Mouse (Mus musculus): ENCODE measurements around the gene Zfp597. TPM values are rescaled to one million over a fixed set of nuclear protein-coding genes. Genes with fewer than 3 reads are reported as not detected.
"Not testable (repeated sequence)": the region's sequence is repeated elsewhere in the genome, so short reads cannot be mapped to it uniquely, and the experiment has no call there.

Zfp597 gene
- total and polyA plus RNA-seq, 2 experiments, result 1.6 to 8.5 TPM

DNA sequence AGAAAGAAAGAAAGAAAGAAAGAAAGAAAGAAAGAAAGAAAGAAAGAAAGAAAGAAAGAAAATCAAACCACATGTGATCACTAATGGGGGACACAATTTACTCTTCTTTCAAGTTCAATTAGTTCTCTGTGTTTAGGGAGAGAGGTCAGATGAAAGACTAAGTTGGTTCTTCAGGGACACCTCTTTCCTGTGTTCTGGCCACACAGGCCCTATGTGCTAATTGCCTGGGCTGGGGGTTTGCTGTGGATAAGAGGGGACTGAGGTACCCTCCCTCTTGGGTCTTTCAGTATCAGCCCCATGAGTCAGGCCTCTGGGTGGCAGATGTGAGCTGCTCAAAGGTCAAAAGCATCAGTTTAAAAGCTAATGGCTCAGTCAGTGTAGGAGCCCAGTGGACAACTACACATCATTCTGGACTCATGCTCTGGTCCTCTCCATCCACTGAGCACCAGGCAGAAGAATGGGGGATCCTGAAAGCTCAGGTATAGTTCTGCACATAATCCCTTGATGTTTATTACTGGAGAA, 53.7 kb downstream of the Zfp597 start, which contains the start of gene Olfr15:
Gene Olfr15, plus strand, starts transcription at position 291 of the 522 bp plus-strand sequence.
- no peak for TF ChIP-seq POLR2A (IDR thresholded peaks at IDR 0.05; ENCODE audit: extremely low read depth, insufficient read depth, low read length)
- peak; percentile 31; the same call in 1 of the 2 replicates for TF ChIP-seq CTCF (IDR thresholded peaks at IDR 0.05; ENCODE audit: low read depth, low read length)
- Histone ChIP-seq H3K4me1 (ENCODE audit: control insufficient read depth, insufficient read depth, low read length) (no peaks in the 10 kb centered on the region), H3K27ac (replicated peaks; ENCODE audit: insufficient read depth, low read depth, low read length) (no peak within 1 kb of the TSS), H3K27me3 (ENCODE audit: control insufficient read depth, insufficient read depth, low read length) (no peaks in the 10 kb centered on the region), H3K79me2 (ENCODE audit: control insufficient read depth, insufficient read depth, low read length) (no peaks in the 10 kb centered on the region), H3K4me3 (ENCODE audit: insufficient read depth, low read depth, low read length) (no peak within 1 kb of the TSS), H3K9ac (ENCODE audit: low read depth, low read length) (no peak within 1 kb of the TSS), H3K36me3 (ENCODE audit: control insufficient read depth, insufficient read depth, low read length) (no peaks in the 10 kb centered on the region)
- DNase-seq (ENCODE audit: extremely low read depth, low read depth, low spot score), result no peak

DNA sequence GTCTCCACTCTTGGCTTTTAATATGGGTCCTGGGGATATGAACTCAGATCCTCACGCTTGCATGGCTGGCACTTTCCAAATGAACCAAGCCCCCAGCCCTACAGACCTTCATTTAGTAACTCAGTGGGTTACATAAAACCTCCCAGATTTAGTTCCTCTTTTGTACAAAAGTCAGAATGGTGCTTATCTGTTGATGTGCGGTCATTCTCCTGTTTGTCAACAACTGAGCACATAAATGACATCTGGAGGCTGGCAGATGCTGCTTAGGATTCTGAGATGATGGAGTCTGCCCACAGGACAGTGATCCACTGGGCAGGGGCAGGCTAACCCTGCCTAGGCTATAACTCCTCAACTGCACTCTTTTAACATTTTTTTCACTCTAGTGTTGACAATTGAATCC, 54.6 kb downstream of the Zfp597 start:
- WGBS, result 87% methylated on average over 2 of the region's 2 CpGs
- no peak for TF ChIP-seq CTCF (IDR thresholded peaks at IDR 0.05; ENCODE audit: low read depth, low read length)
- TF ChIP-seq POLR2A (IDR thresholded peaks at IDR 0.05; ENCODE audit: extremely low read depth, insufficient read depth, low read length), result no peak
- Histone ChIP-seq H3K27me3 (ENCODE audit: control insufficient read depth, insufficient read depth, low read length) (no peaks in the 10 kb centered on the region), H3K79me2 (ENCODE audit: control insufficient read depth, insufficient read depth, low read length) (no peaks in the 10 kb centered on the region), H3K36me3 (ENCODE audit: control insufficient read depth, insufficient read depth, low read length) (no peaks in the 10 kb centered on the region), H3K9ac (ENCODE audit: low read depth, low read length) (no peak overlapping the region), H3K4me3 (ENCODE audit: insufficient read depth, low read depth, low read length) (no peak overlapping the region), H3K4me1 (ENCODE audit: control insufficient read depth, insufficient read depth, low read length) (no peaks in the 10 kb centered on the region), H3K27ac (replicated peaks; ENCODE audit: insufficient read depth, low read depth, low read length) (no peak overlapping the region)
- no peak for DNase-seq (ENCODE audit: extremely low read depth, low read depth, low spot score)

DNA sequence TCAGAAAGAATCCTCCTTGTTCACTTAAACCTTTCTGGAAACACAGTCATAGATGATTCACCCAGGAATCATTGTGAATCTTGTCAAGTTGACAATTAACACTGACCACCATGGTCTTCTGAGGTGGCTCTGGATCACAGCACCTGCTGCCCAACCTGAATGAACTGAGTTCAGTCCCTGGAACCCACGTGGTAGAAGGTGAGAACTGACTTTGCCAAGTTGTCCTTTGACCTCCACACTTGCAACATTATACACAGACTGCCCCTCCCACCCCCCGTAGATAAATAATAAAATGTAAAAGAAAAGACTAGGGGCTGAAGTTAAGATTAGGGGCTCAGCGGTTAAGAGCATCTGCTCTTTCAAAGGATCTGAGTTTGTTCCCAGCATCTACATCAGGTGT, 56.3 kb downstream of the Zfp597 start:
- Histone ChIP-seq H3K27me3 (ENCODE audit: control insufficient read depth, insufficient read depth, low read length) (no peaks in the 10 kb centered on the region), H3K79me2 (ENCODE audit: control insufficient read depth, insufficient read depth, low read length) (no peaks in the 10 kb centered on the region), H3K4me3 (ENCODE audit: insufficient read depth, low read depth, low read length) (no peak overlapping the region), H3K9ac (ENCODE audit: low read depth, low read length) (no peak overlapping the region), H3K36me3 (ENCODE audit: control insufficient read depth, insufficient read depth, low read length) (no peaks in the 10 kb centered on the region), H3K27ac (replicated peaks; ENCODE audit: insufficient read depth, low read depth, low read length) (no peak overlapping the region), H3K4me1 (ENCODE audit: control insufficient read depth, insufficient read depth, low read length) (no peaks in the 10 kb centered on the region)
- peak; percentile 59 for DNase-seq (ENCODE audit: extremely low read depth, low read depth, low spot score)
- WGBS, result 27% methylated on average over 3 of the region's 3 CpGs
- TF ChIP-seq POLR2A (IDR thresholded peaks at IDR 0.05; ENCODE audit: extremely low read depth, insufficient read depth, low read length), result no peak
- TF ChIP-seq CTCF (IDR thresholded peaks at IDR 0.05; ENCODE audit: low read depth, low read length), result no peak

DNA sequence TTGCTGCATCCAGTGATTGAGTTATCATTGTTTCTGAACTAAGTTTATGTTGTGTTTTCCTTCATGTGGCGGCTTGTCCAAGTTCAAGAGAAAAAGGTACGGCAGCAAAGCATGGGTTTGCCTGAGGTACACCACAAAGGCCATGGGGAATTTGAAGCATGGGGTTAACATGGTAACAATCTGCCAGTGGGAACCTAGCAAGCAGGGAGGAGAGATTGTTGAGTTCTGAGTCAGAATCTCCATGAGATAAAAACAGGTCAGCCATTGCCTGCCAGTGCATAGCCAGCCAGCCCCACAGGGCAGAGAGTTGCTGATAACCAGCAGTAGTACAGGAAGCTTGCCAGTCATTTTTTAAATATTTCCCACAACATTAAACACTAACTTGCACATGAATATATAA, 64.2 kb downstream of the Zfp597 start:
- TF ChIP-seq POLR2A (IDR thresholded peaks at IDR 0.05; ENCODE audit: extremely low read depth, insufficient read depth, low read length) (no peak), CTCF (IDR thresholded peaks at IDR 0.05; ENCODE audit: low read depth, low read length) (no peak)
- H3K4me3 ChIP-seq (ENCODE audit: insufficient read depth, low read depth, low read length), result no peak overlapping the region
- WGBS, result 95% methylated on average over 2 of the region's 2 CpGs

DNA sequence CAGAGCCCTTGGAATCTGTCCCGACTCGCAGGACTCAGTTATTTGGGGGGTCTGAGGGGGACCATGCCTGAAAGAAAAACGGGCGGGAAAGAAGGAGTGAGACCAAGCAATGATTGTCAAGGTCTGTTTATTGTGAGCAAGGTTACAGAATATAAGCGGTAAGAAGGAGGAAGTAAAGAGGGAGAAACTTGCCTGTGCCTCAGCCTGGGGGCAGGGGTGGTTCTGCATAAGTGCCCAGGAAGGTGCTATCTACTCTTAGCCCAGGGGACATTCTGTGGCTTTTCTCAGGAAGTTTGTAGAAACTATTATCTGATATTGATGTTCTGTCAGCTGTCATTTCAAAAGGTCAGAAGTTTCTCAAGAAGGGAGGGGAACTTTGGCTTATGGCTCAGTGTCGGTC, 69.7 kb downstream of the Zfp597 start:
- H3K27ac ChIP-seq (replicated peaks; ENCODE audit: insufficient read depth, low read depth, low read length); H3K79me2 ChIP-seq (ENCODE audit: control insufficient read depth, insufficient read depth, low read length): not testable (repeated sequence)
- 88% methylated on average over 6 of the region's 6 CpGs for WGBS

More for the DNA sequence above, 64.2 kb downstream of the Zfp597 start:
- Histone ChIP-seq H3K9ac (ENCODE audit: low read depth, low read length) (no peak overlapping the region), H3K27ac (replicated peaks; ENCODE audit: insufficient read depth, low read depth, low read length) (no peak overlapping the region), H3K27me3 (ENCODE audit: control insufficient read depth, insufficient read depth, low read length) (no peaks in the 10 kb centered on the region), H3K36me3 (ENCODE audit: control insufficient read depth, insufficient read depth, low read length) (no peaks in the 10 kb centered on the region), H3K79me2 (ENCODE audit: control insufficient read depth, insufficient read depth, low read length) (no peaks in the 10 kb centered on the region), H3K4me1 (ENCODE audit: control insufficient read depth, insufficient read depth, low read length) (no peaks in the 10 kb centered on the region)
- DNase-seq (ENCODE audit: extremely low read depth, low read depth, low spot score), result no peak

More for the DNA sequence above, 69.7 kb downstream of the Zfp597 start:
- not testable (repeated sequence) for H3K4me3 ChIP-seq (ENCODE audit: insufficient read depth, low read depth, low read length); H3K27me3 ChIP-seq (ENCODE audit: control insufficient read depth, insufficient read depth, low read length); H3K36me3 ChIP-seq (ENCODE audit: control insufficient read depth, insufficient read depth, low read length); H3K4me1 ChIP-seq (ENCODE audit: control insufficient read depth, insufficient read depth, low read length); H3K9ac ChIP-seq (ENCODE audit: low read depth, low read length); DNase-seq (ENCODE audit: extremely low read depth, low read depth, low spot score)

Other genes starting within 250 kb of the Zfp597 start
- gene Mefv, start 166.5 kb downstream of the Zfp597 start, total RNA-seq (2014; rRNA removed), result 0.20 and 0.46 TPM in 2 replicates
- gene Mefv, start 166.5 kb downstream of the Zfp597 start, polyA plus RNA-seq (2012; rRNA removed), result 0.02 and 0.09 TPM in 2 replicates
- 9.0 and 9.3 TPM in 2 replicates for gene Zfp263, start 140.5 kb downstream of the Zfp597 start, total RNA-seq (2014; rRNA removed)
- 3.1 and 4.1 TPM in 2 replicates for gene Zfp263, start 140.5 kb downstream of the Zfp597 start, polyA plus RNA-seq (2012; rRNA removed)
- gene Olfr15, start 53.7 kb downstream of the Zfp597 start, total RNA-seq (2014; rRNA removed), result not detected in 2 replicates
- not detected in 2 replicates for gene Olfr15, start 53.7 kb downstream of the Zfp597 start, polyA plus RNA-seq (2012; rRNA removed)
- 1.3 and 1.5 TPM in 2 replicates for gene Zfp174, start 37.3 kb downstream of the Zfp597 start, total RNA-seq (2014; rRNA removed)
- gene Zfp174, start 37.3 kb downstream of the Zfp597 start, polyA plus RNA-seq (2012; rRNA removed), result 0.71 and 0.73 TPM in 2 replicates
- gene Naa60, start 12.2 kb downstream of the Zfp597 start, total RNA-seq (2014; rRNA removed), result 32.0 and 43.4 TPM in 2 replicates
- gene Naa60, start 12.2 kb downstream of the Zfp597 start, polyA plus RNA-seq (2012; rRNA removed), result 83.0 and 88.5 TPM in 2 replicates
- 0.40 and 0.46 TPM in 2 replicates for gene Gm20695, start 87 bp upstream of the Zfp597 start, total RNA-seq (2014; rRNA removed)
- 0.13 and 0.19 TPM in 2 replicates for gene Gm20695, start 87 bp upstream of the Zfp597 start, polyA plus RNA-seq (2012; rRNA removed)
- gene 1700037C18Rik, start 24.1 kb upstream of the Zfp597 start, total RNA-seq (2014; rRNA removed), result 0.40 and 0.46 TPM in 2 replicates
- 1.4 and 1.5 TPM in 2 replicates for gene 1700037C18Rik, start 24.1 kb upstream of the Zfp597 start, polyA plus RNA-seq (2012; rRNA removed)
- 5.0 and 5.4 TPM in 2 replicates for gene Cluap1, start 24.2 kb upstream of the Zfp597 start, total RNA-seq (2014; rRNA removed)
- gene Cluap1, start 24.2 kb upstream of the Zfp597 start, polyA plus RNA-seq (2012; rRNA removed), result 2.5 and 2.7 TPM in 2 replicates
- 0.18 and 0.20 TPM in 2 replicates for gene Nlrc3, start 92.1 kb upstream of the Zfp597 start, total RNA-seq (2014; rRNA removed)
- gene Nlrc3, start 92.1 kb upstream of the Zfp597 start, polyA plus RNA-seq (2012; rRNA removed), result 0.29 and 0.67 TPM in 2 replicates
- 2.6 and 3.4 TPM in 2 replicates for gene Slx4, start 119.2 kb upstream of the Zfp597 start, total RNA-seq (2014; rRNA removed)
- 2.7 and 6.6 TPM in 2 replicates for gene Slx4, start 119.2 kb upstream of the Zfp597 start, polyA plus RNA-seq (2012; rRNA removed)
- gene Dnase1, start 152.4 kb upstream of the Zfp597 start, total RNA-seq (2014; rRNA removed), result 0.13 TPM in 1 of 2 replicates, not detected in the other
- 0.16 and 0.24 TPM in 2 replicates for gene Dnase1, start 152.4 kb upstream of the Zfp597 start, polyA plus RNA-seq (2012; rRNA removed)
- 151 and 167 TPM in 2 replicates for gene Trap1, start 193.3 kb upstream of the Zfp597 start, total RNA-seq (2014; rRNA removed)
- gene Trap1, start 193.3 kb upstream of the Zfp597 start, polyA plus RNA-seq (2012; rRNA removed), result 161 and 179 TPM in 2 replicates

Measured in liver, adult 2 months (tissue).